Mouse (Mus musculus) CH12.LX (cell line): ENCODE results near the gene Cacna1a. TPM values are rescaled to one million over a fixed set of nuclear protein-coding genes. Genes with fewer than 3 reads are reported as not detected.

ENCODE experiments used
- DNase-seq: peaks from one replicate; pipeline ENCODE4 v3.0.0-alpha.2; 2013; ENCODE audit errors: extremely low read depth
- H3K27ac ChIP-seq: 2 replicates; pipeline ENCODE4 v1.5.1; 2012; ENCODE audit warnings: low read depth, mild to moderate bottlenecking, control low read depth, moderate library complexity; ENCODE audit not compliant: insufficient read depth
- H3K27me3 ChIP-seq: replicated peaks from 2 replicates; pipeline ENCODE3; 2012; ENCODE audit warnings: inconsistent platforms
- H3K36me3 ChIP-seq, 2 experiments: replicated peaks in 1 of 2; 2 replicates each; pipeline versions ENCODE3 to v1.6.1; 2012; ENCODE audit warnings: inconsistent platforms in 1 of 2, low read length in 1 of 2, mild to moderate bottlenecking in 1 of 2, mixed read lengths in 1 of 2, moderate library complexity in 1 of 2; ENCODE audit not compliant: control insufficient read depth in 1 of 2, insufficient read depth in 1 of 2
- H3K4me1 ChIP-seq, 2 experiments: 2 replicates each; pipeline ENCODE4 v1.6.1; 2012; ENCODE audit warnings: inconsistent platforms in 1 of 2, moderate library complexity in 1 of 2; ENCODE audit not compliant: insufficient read depth in 2 of 2, control insufficient read depth in 1 of 2
- H3K4me2 ChIP-seq: 2 replicates; pipeline ENCODE4 v1.6.1; 2012; ENCODE audit warnings: low read depth, mild to moderate bottlenecking, control low read depth; ENCODE audit not compliant: poor library complexity, insufficient read depth, severe bottlenecking
- H3K4me3 ChIP-seq, 3 experiments: fragments of 150-350 bp in 1 of 3; sonication (generic) in 1 of 3; replicated peaks in 1 of 3; 2 replicates each; pipeline versions ENCODE3 to v1.5.1; 2011 to 2012; ENCODE audit warnings: low read depth in 2 of 3, low read length in 2 of 3, mild to moderate bottlenecking in 2 of 3, moderate library complexity in 2 of 3, control low read depth in 1 of 3, improper control_type of control experiment in 1 of 3, inconsistent platforms in 1 of 3, mixed read lengths in 1 of 3; ENCODE audit not compliant: poor library complexity in 1 of 3
- H3K79me2 ChIP-seq: replicated peaks from 2 replicates; pipeline ENCODE4 v1.6.1; 2012; ENCODE audit warnings: mild to moderate bottlenecking, moderate library complexity; ENCODE audit not compliant: control insufficient read depth, poor library complexity, insufficient read depth, severe bottlenecking; ENCODE audit errors: extremely low read depth
- H3K9ac ChIP-seq: 2 replicates; pipeline ENCODE4 v1.6.1; 2012; ENCODE audit warnings: low read depth, mild to moderate bottlenecking, control low read depth, moderate library complexity; ENCODE audit not compliant: insufficient read depth
- H3K9me3 ChIP-seq: replicated peaks from 2 replicates; pipeline ENCODE3; 2012; ENCODE audit warnings: low read length, inconsistent platforms, mixed read lengths
- BHLHE40 ChIP-seq: IDR thresholded peaks from 2 replicates; pipeline ENCODE4 v1.6.1; 2011; ENCODE audit warnings: mild to moderate bottlenecking, low read depth, low read length, improper control_type of control experiment
- CHD2 ChIP-seq: IDR thresholded peaks from 2 replicates; pipeline ENCODE4 v1.6.1; 2011; ENCODE audit warnings: low read length, improper control_type of control experiment
- CTCF ChIP-seq, 2 experiments: IDR thresholded peaks in 1 of 2; conservative IDR thresholded peaks in 1 of 2; 2 replicates each; pipeline ENCODE4 v1.5.1; 2011 to 2012; ENCODE audit warnings: low read depth in 2 of 2, low read length in 2 of 2, improper control_type of control experiment in 1 of 2, inconsistent platforms in 1 of 2, mild to moderate bottlenecking in 1 of 2, moderate library complexity in 1 of 2
- ELF1 ChIP-seq: IDR thresholded peaks from 2 replicates; pipeline ENCODE4 v1.6.1; 2014; ENCODE audit warnings: low read depth, mild to moderate bottlenecking, inconsistent platforms, low read length, improper control_type of control experiment
- EP300 ChIP-seq: IDR thresholded peaks from 2 replicates; pipeline ENCODE4 v1.6.1; 2011; ENCODE audit warnings: low read length, improper control_type of control experiment
- ETS1 ChIP-seq: conservative IDR thresholded peaks from 2 replicates; pipeline ENCODE4 v1.6.1; 2012; ENCODE audit warnings: low read depth, mild to moderate bottlenecking, inconsistent platforms, low read length, improper control_type of control experiment, moderate library complexity
- KAT2A ChIP-seq: IDR thresholded peaks from 2 replicates; pipeline ENCODE4 v1.6.1; 2012; ENCODE audit warnings: low read length, improper control_type of control experiment, inconsistent platforms; ENCODE audit not compliant: insufficient replicate concordance
- MAFK ChIP-seq: IDR thresholded peaks from 2 replicates; pipeline ENCODE4 v1.6.1; 2011; ENCODE audit warnings: low read length, improper control_type of control experiment; ENCODE audit not compliant: insufficient replicate concordance
- MAZ ChIP-seq: IDR thresholded peaks from 2 replicates; pipeline ENCODE4 v1.6.1; 2012; ENCODE audit warnings: low read depth, mild to moderate bottlenecking, inconsistent platforms, low read length, improper control_type of control experiment, moderate library complexity
- MEF2A ChIP-seq: IDR thresholded peaks from 2 replicates; pipeline ENCODE4 v1.6.1; 2014; ENCODE audit warnings: low read depth, mild to moderate bottlenecking, inconsistent platforms, low read length, improper control_type of control experiment, borderline replicate concordance
- MYC ChIP-seq: IDR thresholded peaks from 2 replicates; pipeline ENCODE4 v1.6.1; 2011; ENCODE audit warnings: low read depth, mild to moderate bottlenecking, improper control_type of control experiment, low read length
- NELFE ChIP-seq: IDR thresholded peaks from 2 replicates; pipeline ENCODE4 v1.6.1; 2011; ENCODE audit warnings: low read depth, low read length, improper control_type of control experiment
- NRF1 ChIP-seq: IDR thresholded peaks from 2 replicates; pipeline ENCODE4 v1.6.1; 2014; ENCODE audit warnings: low read depth, mild to moderate bottlenecking, inconsistent platforms, low read length, improper control_type of control experiment, moderate library complexity
- POLR2AphosphoS2 ChIP-seq: IDR thresholded peaks from 2 replicates; pipeline ENCODE4 v1.6.1; 2011; ENCODE audit warnings: low read depth, low read length, improper control_type of control experiment
- RAD21 ChIP-seq: IDR thresholded peaks from 2 replicates; pipeline ENCODE4 v1.6.1; 2011; ENCODE audit warnings: low read depth, mild to moderate bottlenecking, low read length, improper control_type of control experiment, moderate library complexity
- SMC3 ChIP-seq: IDR thresholded peaks from 2 replicates; pipeline ENCODE4 v1.6.1; 2011; ENCODE audit warnings: low read depth, low read length, improper control_type of control experiment
- TBP ChIP-seq: conservative IDR thresholded peaks from 2 replicates; pipeline ENCODE4 v1.6.1; 2011; ENCODE audit warnings: low read depth, low read length, improper control_type of control experiment
- TCF12 ChIP-seq: IDR thresholded peaks from 2 replicates; pipeline ENCODE4 v1.6.1; 2014; ENCODE audit warnings: low read depth, mild to moderate bottlenecking, inconsistent platforms, low read length, improper control_type of control experiment
- UBTF ChIP-seq: IDR thresholded peaks from 2 replicates; pipeline ENCODE4 v1.6.1; 2012; ENCODE audit warnings: low read depth, mild to moderate bottlenecking, inconsistent platforms, low read length, improper control_type of control experiment, moderate library complexity
- USF1 ChIP-seq: IDR thresholded peaks from 2 replicates; pipeline ENCODE4 v1.6.1; 2014; ENCODE audit warnings: low read depth, mild to moderate bottlenecking, inconsistent platforms, low read length, improper control_type of control experiment
- ZNF384 ChIP-seq: IDR thresholded peaks from 2 replicates; pipeline ENCODE4 v1.6.1; 2012; ENCODE audit warnings: low read depth, low read length, improper control_type of control experiment, inconsistent platforms
- dilution Hi-C: fragments of 300-500 bp; cut with MboI; formaldehyde crosslinking; loops from 2 replicates; pipeline ENCODE4 v1.14.3; 2020; ENCODE audit warnings: low sequenced_read_pairs; ENCODE audit not compliant: extremely low pct_unique_long_range_greater_than_20kb, extremely low pct_ligation_motif_present
- in situ Hi-C: fragments of 300-500 bp; cut with MboI; formaldehyde crosslinking; loops from 3 replicates; pipeline ENCODE4 v1.14.3; 2019; ENCODE audit warnings: low sequenced_read_pairs, low pct_ligation_motif_present, low pct_unique_long_range_greater_than_20kb, mixed read lengths
- polyA plus RNA-seq: library from polyadenylated mRNA; unstranded; fragments of >175 nt; gene quantifications from 2 replicates; pipeline ENCODE4 v1.2.1, GENCODE M21; 2012; ENCODE audit warnings: low read depth; ENCODE audit not compliant: insufficient read length
- total RNA-seq, 2 experiments: library from RNA; depleted of rRNA; stranded (reverse); fragments of 300-350 nt in 1 of 2; fragments of >200 nt in 1 of 2; gene quantifications; 2 replicates each; pipeline ENCODE4 v1.2.3; 2012 to 2014

Cacna1a gene
- total and polyA plus RNA-seq, 3 experiments = 2.6 to 9.4 (median 6.9) TPM

- dilution Hi-C loops = no loop called here
- H3K4me3 ChIP-seq = no peak overlapping the region
- TF ChIP-seq TCF12 (no peak), CTCF (conservative IDR thresholded peaks at IDR 0.05 in 1 of 2, IDR thresholded peaks at IDR 0.05 in 1 of 2; ENCODE audit: low read depth in 2 of 2, low read length in 2 of 2) (no peak), USF1 (no peak), UBTF (no peak), KAT2A (no peak), NRF1 (no peak), POLR2AphosphoS2 (no peak), NELFE (no peak), ELF1 (no peak), MEF2A (no peak), TBP (no peak), MAFK (no peak)
- no peaks in the 10 kb centered on the region for H3K9me3 ChIP-seq
- H3K36me3 ChIP-seq = peaks cover 0 to 9% of the 10 kb centered on the region in 2 experiments
- no peaks in the 10 kb centered on the region for H3K79me2 ChIP-seq
- H3K9ac ChIP-seq = no peak overlapping the region
- no peak overlapping the region for H3K4me2 ChIP-seq
- H3K4me1 ChIP-seq = peaks cover 0 to 8% of the 10 kb centered on the region in 2 experiments; a peak in 2 of 4 replicates
- in situ Hi-C loops = no loop called here
- no peak for DNase-seq
- H3K27ac ChIP-seq = no peak overlapping the region
- peaks cover 50% of the 10 kb centered on the region for H3K27me3 ChIP-seq
Measured at GRCm38 (mm10) chr8:84588498-84588897, 200.3 kb downstream of the Cacna1a start.

DNA sequence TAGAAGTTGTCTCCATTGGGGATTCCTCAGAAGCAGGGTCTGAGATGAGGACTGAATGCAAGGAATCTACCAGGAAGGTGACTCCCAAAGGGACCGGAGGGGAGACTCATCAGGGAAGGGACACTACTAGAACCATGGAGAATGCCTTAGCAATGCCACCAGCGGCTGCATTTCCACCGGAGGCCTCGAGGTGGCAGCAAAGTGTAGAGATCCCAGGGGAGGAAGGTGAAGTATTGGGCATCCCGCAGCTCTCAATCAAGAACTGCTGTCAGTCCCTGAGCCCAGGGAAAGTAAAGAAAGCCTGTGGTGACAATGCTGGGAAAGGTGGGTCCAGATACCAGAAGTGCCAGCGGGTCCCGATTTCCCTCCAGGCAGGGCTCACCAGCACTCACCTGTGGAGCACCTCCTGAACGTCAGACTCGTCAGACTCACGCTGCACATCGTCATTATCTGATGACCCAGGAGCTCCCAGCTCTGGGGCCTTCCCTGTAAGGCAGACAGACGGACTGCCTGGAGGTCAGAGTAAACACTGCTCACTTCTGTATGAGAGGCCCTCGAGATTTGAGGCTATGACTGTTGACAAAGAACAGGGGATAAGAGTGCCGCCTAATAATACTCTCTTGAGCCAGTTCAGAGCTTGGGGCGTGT is 203.9 kb downstream of the Cacna1a start:
- Histone ChIP-seq H3K4me1 (peaks cover 0 to 8% of the 10 kb centered on the region in 2 experiments; a peak in 2 of 4 replicates), H3K9me3 (peaks cover 7% of the 10 kb centered on the region), H3K36me3 (peaks cover 0 to 16% of the 10 kb centered on the region in 2 experiments), H3K79me2 (no peaks in the 10 kb centered on the region), H3K4me3 (no peak overlapping the region), H3K27me3 (peaks cover 37% of the 10 kb centered on the region), H3K4me2 (no peak overlapping the region), H3K9ac (no peak overlapping the region), H3K27ac (no peak overlapping the region)
- no peak for TF ChIP-seq KAT2A
- no peak for TF ChIP-seq MEF2A
- peak; percentile 71 for TF ChIP-seq RAD21
- TF ChIP-seq MAZ = no peak
- no peak for TF ChIP-seq ZNF384
- no peak for TF ChIP-seq POLR2AphosphoS2
- TF ChIP-seq EP300 = no peak
- 0 out of 2 replicates have a peak, but pooled peaks have one; percentile 14 for TF ChIP-seq TCF12
- no peak for TF ChIP-seq BHLHE40
- no peak for TF ChIP-seq ETS1
- TF ChIP-seq CTCF (conservative IDR thresholded peaks at IDR 0.05 in 1 of 2, IDR thresholded peaks at IDR 0.05 in 1 of 2; ENCODE audit: low read depth in 2 of 2, low read length in 2 of 2) = peak; percentile 86 to 93
- TF ChIP-seq ELF1 = no peak
- no peak for TF ChIP-seq MYC
- TF ChIP-seq SMC3 = peak; percentile 49
- TF ChIP-seq NRF1 = 0 out of 2 replicates have a peak, but pooled peaks have one; percentile 15
- TF ChIP-seq CHD2 = no peak
- peak; percentile 65 for DNase-seq
- dilution Hi-C loops (no loop called here), in situ Hi-C loops (no loop called here)
